Mouse (Mus musculus) neural tube, embryonic 14.5 days (tissue): ENCODE data around the gene Ghrl. TPM values are rescaled to one million over a fixed set of nuclear protein-coding genes. Genes with fewer than 3 reads are reported as not detected.

Source experiments
- ATAC-seq: fragments of 200-750 bp; cut with Nextera tagmentation; 2 replicates; pipeline ENCODE4 v1.8.0; 2017; ENCODE audit warnings: low read depth, mild to moderate bottlenecking, moderate TSS enrichment, moderate library complexity
- H3K27ac ChIP-seq: fragments of 300-500 bp; sonication (generic); 2 replicates; pipeline ENCODE4 v1.5.1; 2014; ENCODE audit warnings: low read depth, mild to moderate bottlenecking, control low read depth, low read length, moderate library complexity, mixed read lengths
- H3K27me3 ChIP-seq: fragments of 300-500 bp; sonication (generic); 2 replicates; pipeline ENCODE4 v1.6.1; 2014; ENCODE audit warnings: low read length; ENCODE audit not compliant: control insufficient read depth, insufficient read depth
- H3K36me3 ChIP-seq: fragments of 300-500 bp; sonication (generic); 2 replicates; pipeline ENCODE4 v1.6.1; 2014; ENCODE audit warnings: low read length, mixed read lengths; ENCODE audit not compliant: control insufficient read depth, insufficient read depth
- H3K4me1 ChIP-seq: fragments of 300-500 bp; sonication (generic); 2 replicates; pipeline ENCODE4 v1.6.1; 2014; ENCODE audit warnings: low read length; ENCODE audit not compliant: control insufficient read depth, insufficient read depth
- H3K4me2 ChIP-seq: fragments of 300-500 bp; sonication (generic); 2 replicates; pipeline ENCODE4 v1.6.1; 2014; ENCODE audit warnings: mild to moderate bottlenecking, low read depth, low read length, control low read depth
- H3K4me3 ChIP-seq: fragments of 300-500 bp; sonication (generic); 2 replicates; pipeline ENCODE4 v1.5.1; 2014; ENCODE audit warnings: low read depth, low read length, control low read depth, mixed read lengths
- H3K9ac ChIP-seq: fragments of 300-500 bp; sonication (generic); replicated peaks from 2 replicates; pipeline ENCODE4 v1.6.1; 2014; ENCODE audit warnings: low read depth, mild to moderate bottlenecking, control low read depth, low read length, mixed read lengths
- H3K9me3 ChIP-seq: fragments of 300-500 bp; sonication (generic); 2 replicates; pipeline ENCODE4 v1.6.1; 2016; ENCODE audit warnings: low read length; ENCODE audit not compliant: control insufficient read depth
- WGBS: fragments of 180-500 bp; shearing (Covaris S2); extraction: QIAGEN DNeasy Blood & Tissue Kit; methylation state at CpG from one replicate; pipeline ENCODE4 v1.1.7; 2014; 5-methylcytosine and 5-hydroxymethylcytosine counted together
- polyA plus RNA-seq: library from polyadenylated mRNA; unstranded; fragments of >200 nt; fragmentation: Nextera tagmentation; extraction: Ambion mirVana; gene quantifications from 2 replicates; pipeline ENCODE4 v1.2.1, GENCODE M21; 2014

Gene Ghrl
- polyA plus RNA-seq = 0.57 and 1.5 TPM in 2 replicates

DNA sequence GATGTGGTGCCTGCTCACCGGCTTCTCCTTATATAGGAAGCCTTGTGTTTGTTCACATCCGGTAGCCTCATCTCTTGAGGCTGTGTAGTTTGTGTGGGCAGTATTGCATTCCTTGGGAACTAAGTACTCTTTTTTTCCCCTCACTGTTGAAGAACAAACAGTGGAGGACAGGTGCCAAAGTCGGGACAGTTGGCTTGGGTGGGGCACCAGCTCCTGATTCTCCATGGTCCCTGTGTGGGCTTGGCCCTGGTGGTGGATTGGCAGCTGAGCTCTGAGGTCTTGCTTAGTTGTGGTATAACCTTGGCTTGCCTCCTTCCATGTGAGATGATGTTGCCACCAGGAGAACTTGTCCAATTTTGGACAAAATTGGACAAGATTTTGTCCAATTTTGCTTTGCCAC is at the start of gene Ghrl:
TSS of gene Ghrl (minus strand) at position 3 of the 400 bp plus-strand sequence.
- Histone ChIP-seq H3K9me3 (no peaks in the 10 kb centered on the region), H3K4me1 (no peaks in the 10 kb centered on the region), H3K36me3 (peaks cover 37% of the 10 kb centered on the region), H3K27me3 (no peaks in the 10 kb centered on the region), H3K4me2 (no peak within 1 kb of the TSS), H3K9ac (no peak within 1 kb of the TSS), H3K4me3 (no peak within 1 kb of the TSS), H3K27ac (no peak within 1 kb of the TSS)
- ATAC-seq = no peak
- 91% methylated on average over 3 of the region's 3 CpGs for WGBS

DNA sequence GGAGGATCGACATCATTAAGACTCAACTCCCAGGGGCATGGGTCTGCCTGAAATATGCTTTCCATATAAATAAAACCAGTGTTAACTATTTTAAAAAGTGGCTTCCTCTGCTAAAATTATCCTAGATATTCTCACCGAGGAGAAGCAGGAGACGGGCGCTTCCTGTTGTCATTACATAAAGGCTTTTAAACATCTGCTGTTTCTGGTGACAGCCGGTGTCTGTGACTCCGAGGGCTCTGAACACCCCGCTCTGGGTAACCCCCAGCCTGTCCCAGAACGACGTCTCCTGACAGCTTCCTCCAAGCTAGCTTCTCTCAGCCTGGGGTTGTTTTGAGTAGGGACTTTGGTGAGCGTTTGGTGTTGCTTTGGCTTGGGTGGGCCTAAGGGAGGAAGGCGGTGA is 49.1 kb upstream of the Ghrl start:
- Histone ChIP-seq H3K36me3 (peaks cover 21% of the 10 kb centered on the region), H3K27me3 (no peaks in the 10 kb centered on the region), H3K9ac (no peak overlapping the region), H3K4me3 (no peak overlapping the region), H3K4me2 (no peak overlapping the region), H3K9me3 (no peaks in the 10 kb centered on the region), H3K27ac (no peak overlapping the region), H3K4me1 (no peaks in the 10 kb centered on the region)
- ATAC-seq = no peak
- WGBS = 66% methylated on average over 11 of the region's 11 CpGs

DNA sequence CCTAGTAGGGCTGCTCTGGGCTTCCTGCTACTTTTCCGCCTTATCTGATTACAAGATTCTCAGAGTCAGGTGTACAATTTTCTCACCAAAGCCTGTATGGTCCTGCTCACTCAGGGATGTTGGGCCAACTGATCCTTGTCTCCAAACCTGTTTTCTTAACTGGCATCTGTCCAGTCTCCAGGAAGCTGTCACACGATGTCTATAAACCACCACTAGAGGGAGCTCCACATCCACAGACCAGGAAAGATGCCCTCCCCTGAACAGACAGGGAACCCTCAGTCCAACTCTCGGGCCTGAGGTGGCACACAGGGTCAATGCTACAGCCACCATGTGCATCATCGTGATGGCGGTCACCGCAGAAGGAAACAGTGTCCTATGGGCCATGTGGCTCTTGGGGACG is 42.0 kb upstream of the Ghrl start:
- Histone ChIP-seq H3K36me3 (peaks cover 43% of the 10 kb centered on the region), H3K4me2 (no peak overlapping the region), H3K4me1 (no peaks in the 10 kb centered on the region), H3K9me3 (no peaks in the 10 kb centered on the region), H3K4me3 (no peak overlapping the region), H3K27ac (no peak overlapping the region), H3K27me3 (no peaks in the 10 kb centered on the region), H3K9ac (no peak overlapping the region)
- WGBS = 30% methylated on average over 7 of the region's 7 CpGs
- peak; percentile 58; the same call in 1 of the 2 replicates for ATAC-seq

DNA sequence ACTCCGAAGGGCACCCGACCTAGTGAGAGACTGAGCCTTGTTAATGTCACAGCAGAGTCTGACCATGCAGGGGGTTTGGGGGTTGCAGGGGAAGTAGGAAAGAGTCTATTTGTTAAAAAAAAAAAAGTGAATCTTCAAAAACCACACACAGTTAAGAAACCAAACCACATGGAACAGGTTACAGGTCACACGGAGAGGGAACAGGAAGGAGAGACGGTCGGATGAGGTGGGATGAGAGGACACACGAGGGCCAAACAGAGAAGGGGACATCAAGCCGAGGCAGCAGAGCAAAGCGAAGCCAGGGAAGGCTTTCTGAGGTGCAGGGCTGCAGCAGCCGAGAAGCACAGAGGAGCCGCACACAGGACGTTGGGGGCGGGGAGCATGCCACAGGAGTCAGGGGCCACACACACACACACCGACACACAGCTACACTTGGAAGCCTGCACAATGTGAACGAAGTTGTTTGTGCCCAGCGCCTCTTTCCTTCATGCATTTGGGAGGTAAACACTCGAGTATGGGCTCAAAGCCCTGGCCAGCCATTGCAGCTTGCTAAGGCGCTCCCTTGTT is 29.5 kb upstream of the Ghrl start:
- H3K36me3 ChIP-seq = 0 out of 2 replicates have a peak, but pooled peaks cover 4% of the 10 kb centered on the region
- no peaks in the 10 kb centered on the region for H3K9me3 ChIP-seq
- H3K4me3 ChIP-seq = no peak overlapping the region
- WGBS = 64% methylated on average over 17 of the region's 17 CpGs
- no peak for ATAC-seq
- no peak overlapping the region for H3K4me2 ChIP-seq
- H3K27ac ChIP-seq = no peak overlapping the region
- no peak overlapping the region for H3K9ac ChIP-seq
- no peaks in the 10 kb centered on the region for H3K4me1 ChIP-seq
- no peaks in the 10 kb centered on the region for H3K27me3 ChIP-seq

DNA sequence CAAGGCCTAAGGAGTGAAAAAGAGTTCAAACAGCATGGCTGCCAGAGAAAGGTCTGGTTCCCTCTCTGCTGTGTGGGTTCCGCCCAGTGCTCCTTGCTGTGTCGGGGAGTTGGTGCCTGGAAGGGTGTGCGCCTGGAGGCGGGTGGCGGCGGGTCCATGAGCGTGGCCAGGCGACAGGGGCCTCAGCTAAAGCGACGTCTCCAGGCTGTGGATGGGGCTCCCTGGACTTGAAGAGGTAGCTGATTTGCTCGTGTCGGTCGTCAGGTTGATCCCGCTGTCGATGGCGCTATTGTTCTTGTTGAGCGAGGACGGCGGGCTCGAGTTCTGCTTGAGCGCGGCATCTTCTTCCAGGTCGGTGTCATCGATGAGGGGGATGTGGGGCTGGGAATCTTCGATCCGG is 28.7 kb upstream of the Ghrl start:
- Histone ChIP-seq H3K36me3 (0 out of 2 replicates have a peak, but pooled peaks cover 4% of the 10 kb centered on the region), H3K4me2 (no peak overlapping the region), H3K4me3 (no peak overlapping the region), H3K27ac (no peak overlapping the region), H3K27me3 (no peaks in the 10 kb centered on the region), H3K9ac (no peak overlapping the region), H3K4me1 (no peaks in the 10 kb centered on the region), H3K9me3 (no peaks in the 10 kb centered on the region)
- ATAC-seq = no peak
- 33% methylated on average over 26 of the region's 26 CpGs for WGBS

DNA sequence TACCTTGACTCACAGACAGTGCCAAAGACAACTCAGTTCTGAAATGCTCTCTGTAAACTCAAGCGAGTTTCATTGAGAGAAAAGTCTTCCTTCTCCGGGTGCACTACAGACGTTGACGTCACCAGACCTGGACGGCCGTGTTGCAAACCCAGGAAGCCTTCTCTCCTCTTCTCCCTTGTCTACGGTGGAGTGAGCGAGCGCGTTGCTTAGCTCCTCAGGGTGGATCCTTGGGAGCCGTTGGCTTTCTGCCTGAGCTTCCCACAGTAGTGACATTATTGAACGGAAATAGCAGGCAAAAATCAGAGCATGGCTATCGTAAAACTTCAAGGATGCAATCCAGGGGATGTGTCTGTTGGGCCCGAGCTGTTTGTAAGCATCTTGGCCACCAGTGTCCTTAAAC is 27.6 kb upstream of the Ghrl start:
- Histone ChIP-seq H3K4me2 (no peak overlapping the region), H3K9ac (no peak overlapping the region), H3K4me1 (no peaks in the 10 kb centered on the region), H3K9me3 (no peaks in the 10 kb centered on the region), H3K27me3 (no peaks in the 10 kb centered on the region), H3K4me3 (no peak overlapping the region), H3K27ac (no peak overlapping the region), H3K36me3 (0 out of 2 replicates have a peak, but pooled peaks cover 4% of the 10 kb centered on the region)
- WGBS = 88% methylated on average over 14 of the region's 14 CpGs
- no peak for ATAC-seq

DNA sequence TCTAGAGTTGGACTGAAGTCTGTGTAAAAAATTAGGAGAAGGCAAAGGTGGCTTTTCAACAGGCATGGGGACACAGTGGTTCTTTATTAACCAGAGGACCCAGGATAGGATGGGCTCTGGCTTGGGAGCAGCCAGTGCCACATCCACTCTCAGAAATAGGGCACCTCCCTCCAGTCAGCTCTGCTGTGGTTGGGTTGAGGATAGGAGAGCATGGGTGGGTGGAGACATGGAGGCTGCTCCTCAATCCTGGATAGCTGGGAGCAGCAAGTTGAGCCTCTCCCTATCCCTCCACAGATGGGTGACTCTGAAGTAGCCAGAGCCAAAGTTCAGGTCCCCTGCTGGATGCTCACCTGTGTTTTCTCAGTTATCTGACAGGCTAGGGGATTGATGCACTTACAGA is 25.4 kb upstream of the Ghrl start:
- H3K9ac ChIP-seq = no peak overlapping the region
- no peaks in the 10 kb centered on the region; the same call in 1 of the 2 replicates for H3K27me3 ChIP-seq
- H3K9me3 ChIP-seq = no peaks in the 10 kb centered on the region
- no peak overlapping the region for H3K27ac ChIP-seq
- no peaks in the 10 kb centered on the region; the same call in 1 of the 2 replicates for H3K4me1 ChIP-seq
- ATAC-seq = no peak
- 0 out of 2 replicates have a peak, but pooled peaks cover 4% of the 10 kb centered on the region for H3K36me3 ChIP-seq
- no peak overlapping the region for H3K4me2 ChIP-seq
- no peak overlapping the region for H3K4me3 ChIP-seq

DNA sequence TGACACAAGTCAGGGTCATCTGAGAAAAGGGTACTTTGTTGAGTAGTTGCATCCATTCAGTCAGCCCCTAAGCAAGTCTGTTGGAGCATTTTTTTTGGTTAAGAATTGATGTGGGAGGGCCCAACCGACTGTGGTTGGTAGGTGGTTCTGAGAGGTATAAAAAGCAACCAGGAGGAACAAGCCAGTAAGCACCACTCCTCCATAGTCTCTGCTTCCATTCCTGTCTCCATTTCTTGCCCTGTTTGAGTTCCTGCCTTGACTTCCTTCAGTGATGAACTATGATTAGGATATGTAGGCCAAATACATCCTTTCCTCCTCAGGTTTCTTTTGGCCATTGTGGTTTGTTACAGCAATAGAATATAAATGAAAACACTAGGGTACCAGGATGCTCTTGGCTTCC is 23.4 kb upstream of the Ghrl start:
- Histone ChIP-seq H3K9me3 (no peaks in the 10 kb centered on the region), H3K36me3 (0 out of 2 replicates have a peak, but pooled peaks cover 4% of the 10 kb centered on the region), H3K9ac (no peak overlapping the region), H3K27me3 (no peaks in the 10 kb centered on the region; the same call in 1 of the 2 replicates), H3K4me3 (no peak overlapping the region), H3K4me1 (peaks cover 10% of the 10 kb centered on the region), H3K4me2 (no peak overlapping the region), H3K27ac (no peak overlapping the region)
- 58% methylated on average over 1 of the region's 1 CpGs for WGBS
- ATAC-seq = no peak

DNA sequence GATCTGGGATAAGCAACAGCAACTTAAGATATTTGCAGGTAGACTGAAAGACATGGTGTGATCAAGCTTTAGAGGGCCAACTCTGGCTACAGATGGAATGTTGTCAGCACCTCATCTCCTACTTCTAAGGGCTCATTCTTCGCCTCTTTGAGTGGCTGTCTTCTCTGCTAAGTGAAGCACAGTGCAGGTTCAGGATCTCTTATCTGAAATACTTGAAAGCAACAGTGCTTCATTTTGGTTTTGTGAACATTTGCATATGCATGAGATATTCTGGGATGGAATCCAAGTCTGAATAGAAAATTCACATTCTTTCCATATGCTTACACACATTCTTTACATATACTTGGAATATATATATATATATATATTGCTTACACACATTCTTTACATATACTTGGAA is 22.6 kb upstream of the Ghrl start:
- no peak overlapping the region for H3K9ac ChIP-seq
- no peak overlapping the region for H3K4me3 ChIP-seq
- WGBS = 88% methylated on average over 1 of the region's 1 CpGs
- H3K9me3 ChIP-seq = no peaks in the 10 kb centered on the region
- ATAC-seq = no peak
- H3K4me2 ChIP-seq = no peak overlapping the region
- H3K27ac ChIP-seq = no peak overlapping the region
- H3K27me3 ChIP-seq = no peaks in the 10 kb centered on the region; the same call in 1 of the 2 replicates
- 0 out of 2 replicates have a peak, but pooled peaks cover 2% of the 10 kb centered on the region for H3K36me3 ChIP-seq
- peaks cover 10% of the 10 kb centered on the region for H3K4me1 ChIP-seq
